Mouse (Mus musculus): ENCODE measurements around the gene Col1a1. TPM values are rescaled to one million over a fixed set of nuclear protein-coding genes. Genes with fewer than 3 reads are reported as not detected.

The Col1a1 gene
- polyA plus RNA-seq, 1 experiment: 2.3 TPM

- Histone ChIP-seq H3K27me3 (ENCODE audit: control insufficient read depth, insufficient read depth, insufficient read length) (no peaks in the 10 kb centered on the region), H3K79me2 (ENCODE audit: control insufficient read depth, insufficient read depth) (no peaks in the 10 kb centered on the region), H3K79me3 (ENCODE audit: low read depth) (no peaks in the 10 kb centered on the region), H3ac (ENCODE audit: control insufficient read depth, insufficient read length, low read depth) (no peak overlapping the region), H3K4me3 (ENCODE audit: insufficient read depth, poor library complexity, severe bottlenecking) (no peak overlapping the region), H3K36me3 (ENCODE audit: control insufficient read depth, insufficient read depth) (no peaks in the 10 kb centered on the region)
- TF ChIP-seq FOSL1 (IDR thresholded peaks at IDR 0.05; ENCODE audit: insufficient read depth, low read length, poor library complexity, severe bottlenecking) (no peak), MYOD1 (IDR thresholded peaks at IDR 0.05; ENCODE audit: control insufficient read depth, insufficient read length, low read depth) (no peak), CTCF (IDR thresholded peaks at IDR 0.05; ENCODE audit: control insufficient read depth, insufficient read depth, insufficient read length) (no peak), MYOG (IDR thresholded peaks at IDR 0.05; ENCODE audit: control insufficient read depth, extremely low read depth, insufficient read length) (no peak)
Measured at GRCm38 (mm10) chr11:94943054-94943453, 7.0 kb downstream of the Col1a1 start.

GRCm38 (mm10) chr11:94944295-94944694, 8.3 kb downstream of the Col1a1 start:
- TF ChIP-seq MYOG (IDR thresholded peaks at IDR 0.05; ENCODE audit: control insufficient read depth, extremely low read depth, insufficient read length) (no peak), MAX (IDR thresholded peaks at IDR 0.05) (no peak), CTCF (IDR thresholded peaks at IDR 0.05; ENCODE audit: control insufficient read depth, insufficient read depth, insufficient read length) (peak; percentile 9)
- no peak overlapping the region for H3ac ChIP-seq (ENCODE audit: control insufficient read depth, insufficient read length, low read depth)
- H3K36me3 ChIP-seq (ENCODE audit: control insufficient read depth, insufficient read depth): peaks cover 3% of the 10 kb centered on the region
- no peaks in the 10 kb centered on the region for H3K79me2 ChIP-seq (ENCODE audit: control insufficient read depth, insufficient read depth)
- H3K27me3 ChIP-seq (ENCODE audit: control insufficient read depth, insufficient read depth, insufficient read length): no peaks in the 10 kb centered on the region
- no peak overlapping the region for H3K4me3 ChIP-seq (ENCODE audit: insufficient read depth, poor library complexity, severe bottlenecking)
- no peaks in the 10 kb centered on the region for H3K79me3 ChIP-seq (ENCODE audit: low read depth)

- Histone ChIP-seq H3K4me3 (ENCODE audit: insufficient read depth, poor library complexity, severe bottlenecking) (no peak overlapping the region), H3ac (ENCODE audit: control insufficient read depth, insufficient read length, low read depth) (no peak overlapping the region), H3K36me3 (ENCODE audit: control insufficient read depth, insufficient read depth) (peaks cover 3% of the 10 kb centered on the region), H3K27me3 (ENCODE audit: control insufficient read depth, insufficient read depth, insufficient read length) (no peaks in the 10 kb centered on the region), H3K79me3 (ENCODE audit: low read depth) (no peaks in the 10 kb centered on the region), H3K79me2 (ENCODE audit: control insufficient read depth, insufficient read depth) (no peaks in the 10 kb centered on the region)
- TF ChIP-seq USF1 (IDR thresholded peaks at IDR 0.05; ENCODE audit: low read depth): no peak
Measured at GRCm38 (mm10) chr11:94945236-94945635, 9.2 kb downstream of the Col1a1 start.

- no peak overlapping the region for H3K4me3 ChIP-seq (ENCODE audit: insufficient read depth, poor library complexity, severe bottlenecking)
- no peaks in the 10 kb centered on the region for H3K79me2 ChIP-seq (ENCODE audit: control insufficient read depth, insufficient read depth)
- no peaks in the 10 kb centered on the region for H3K27me3 ChIP-seq (ENCODE audit: control insufficient read depth, insufficient read depth, insufficient read length)
- peaks cover 3% of the 10 kb centered on the region for H3K36me3 ChIP-seq (ENCODE audit: control insufficient read depth, insufficient read depth)
- H3K79me3 ChIP-seq (ENCODE audit: low read depth): no peaks in the 10 kb centered on the region
- H3ac ChIP-seq (ENCODE audit: control insufficient read depth, insufficient read length, low read depth): no peak overlapping the region
- TF ChIP-seq USF1 (IDR thresholded peaks at IDR 0.05; ENCODE audit: low read depth) (no peak), CEBPB (IDR thresholded peaks at IDR 0.05; ENCODE audit: low read depth) (no peak), CTCF (IDR thresholded peaks at IDR 0.05; ENCODE audit: control insufficient read depth, insufficient read depth, insufficient read length) (no peak), MAX (IDR thresholded peaks at IDR 0.05) (no peak), MYOG (IDR thresholded peaks at IDR 0.05; ENCODE audit: control insufficient read depth, extremely low read depth, insufficient read length) (no peak), FOSL1 (IDR thresholded peaks at IDR 0.05; ENCODE audit: insufficient read depth, low read length, poor library complexity, severe bottlenecking) (no peak), MYOD1 (IDR thresholded peaks at IDR 0.05; ENCODE audit: control insufficient read depth, insufficient read length, low read depth) (no peak)
Measured at GRCm38 (mm10) chr11:94952169-94952568, 16.1 kb downstream of the Col1a1 start.

- Histone ChIP-seq H3K4me3 (ENCODE audit: insufficient read depth, poor library complexity, severe bottlenecking) (no peak overlapping the region), H3ac (ENCODE audit: control insufficient read depth, insufficient read length, low read depth) (no peak overlapping the region), H3K36me3 (ENCODE audit: control insufficient read depth, insufficient read depth) (no peaks in the 10 kb centered on the region), H3K79me2 (ENCODE audit: control insufficient read depth, insufficient read depth) (no peaks in the 10 kb centered on the region), H3K27me3 (ENCODE audit: control insufficient read depth, insufficient read depth, insufficient read length) (no peaks in the 10 kb centered on the region), H3K79me3 (ENCODE audit: low read depth) (no peaks in the 10 kb centered on the region)
- TF ChIP-seq CTCF (IDR thresholded peaks at IDR 0.05; ENCODE audit: control insufficient read depth, insufficient read depth, insufficient read length) (no peak), CEBPB (IDR thresholded peaks at IDR 0.05; ENCODE audit: low read depth) (no peak), USF1 (IDR thresholded peaks at IDR 0.05; ENCODE audit: low read depth) (no peak), MYOG (IDR thresholded peaks at IDR 0.05; ENCODE audit: control insufficient read depth, extremely low read depth, insufficient read length) (no peak), MYOD1 (IDR thresholded peaks at IDR 0.05; ENCODE audit: control insufficient read depth, insufficient read length, low read depth) (no peak), MAX (IDR thresholded peaks at IDR 0.05) (no peak), FOSL1 (IDR thresholded peaks at IDR 0.05; ENCODE audit: insufficient read depth, low read length, poor library complexity, severe bottlenecking) (no peak)
Measured at GRCm38 (mm10) chr11:94955103-94955502, 19.1 kb downstream of the Col1a1 start.

GRCm38 (mm10) chr11:94957693-94958064, 21.7 kb downstream of the Col1a1 start:
- Histone ChIP-seq H3ac (ENCODE audit: control insufficient read depth, insufficient read length, low read depth) (no peak overlapping the region), H3K36me3 (ENCODE audit: control insufficient read depth, insufficient read depth) (no peaks in the 10 kb centered on the region), H3K79me2 (ENCODE audit: control insufficient read depth, insufficient read depth) (no peaks in the 10 kb centered on the region), H3K4me3 (ENCODE audit: insufficient read depth, poor library complexity, severe bottlenecking) (no peak overlapping the region), H3K79me3 (ENCODE audit: low read depth) (no peaks in the 10 kb centered on the region), H3K27me3 (ENCODE audit: control insufficient read depth, insufficient read depth, insufficient read length) (no peaks in the 10 kb centered on the region)
- TF ChIP-seq CTCF (IDR thresholded peaks at IDR 0.05; ENCODE audit: control insufficient read depth, insufficient read depth, insufficient read length) (no peak), FOSL1 (IDR thresholded peaks at IDR 0.05; ENCODE audit: insufficient read depth, low read length, poor library complexity, severe bottlenecking) (no peak), MAX (IDR thresholded peaks at IDR 0.05) (no peak), CEBPB (IDR thresholded peaks at IDR 0.05; ENCODE audit: low read depth) (no peak), USF1 (IDR thresholded peaks at IDR 0.05; ENCODE audit: low read depth) (no peak), MYOD1 (IDR thresholded peaks at IDR 0.05; ENCODE audit: control insufficient read depth, insufficient read length, low read depth) (no peak), MYOG (IDR thresholded peaks at IDR 0.05; ENCODE audit: control insufficient read depth, extremely low read depth, insufficient read length) (no peak)

All from C2C12 (cell line).